Mouse (Mus musculus) liver, embryonic 14.5 days (tissue): ENCODE data around the gene Utrn. TPM values are rescaled to one million over a fixed set of nuclear protein-coding genes. Genes with fewer than 3 reads are reported as not detected.

ENCODE experiments used
- ATAC-seq: fragments of 200-750 bp; cut with Nextera tagmentation; 2 replicates; pipeline ENCODE4 v1.8.0; 2017; ENCODE audit warnings: moderate number of reproducible peaks, mild to moderate bottlenecking, moderate library complexity; ENCODE audit not compliant: insufficient read depth
- DNase-seq, 3 experiments: peaks; one replicate each; pipeline ENCODE4 v3.0.0-alpha.2; 2012 to 2013; ENCODE audit warnings: low read depth in 3 of 3, low spot score in 3 of 3
- H3K27ac ChIP-seq: fragments of 300-500 bp; sonication (generic); 2 replicates; pipeline ENCODE4 v1.5.1; 2014; ENCODE audit warnings: moderate library complexity, mild to moderate bottlenecking, control low read depth, inconsistent platforms
- H3K27me3 ChIP-seq: fragments of 300-500 bp; sonication (generic); 2 replicates; pipeline ENCODE4 v1.6.1; 2014; ENCODE audit warnings: mild to moderate bottlenecking, low read length, moderate library complexity; ENCODE audit not compliant: control insufficient read depth, insufficient read depth
- H3K36me3 ChIP-seq: fragments of 300-500 bp; sonication (generic); replicated peaks from 2 replicates; pipeline ENCODE4 v1.6.1; 2014; ENCODE audit warnings: low read depth; ENCODE audit not compliant: control insufficient read depth, insufficient read depth
- H3K4me1 ChIP-seq, 2 experiments: fragments of 200-500 bp in 1 of 2; fragments of 300-500 bp in 1 of 2; sonication (generic) in 1 of 2; replicated peaks; 2 replicates each; pipeline ENCODE4 v1.6.1; 2012 to 2014; ENCODE audit warnings: antibody characterized with exemption in 1 of 2, inconsistent platforms in 1 of 2, low read length in 1 of 2; ENCODE audit not compliant: control insufficient read depth in 2 of 2, insufficient read depth in 2 of 2
- H3K4me2 ChIP-seq: fragments of 300-500 bp; sonication (generic); 2 replicates; pipeline ENCODE4 v1.6.1; 2014; ENCODE audit warnings: low read depth, mild to moderate bottlenecking, control low read depth, moderate library complexity
- H3K4me3 ChIP-seq, 2 experiments: fragments of 200-500 bp in 1 of 2; fragments of 300-500 bp in 1 of 2; sonication (generic) in 1 of 2; 2 replicates each; pipeline ENCODE4 v1.5.1; 2012 to 2014; ENCODE audit warnings: low read depth in 2 of 2, low read length in 2 of 2, mild to moderate bottlenecking in 2 of 2, control low read depth in 1 of 2, inconsistent platforms in 1 of 2, moderate library complexity in 1 of 2; ENCODE audit not compliant: insufficient read depth in 1 of 2
- H3K9ac ChIP-seq: fragments of 300-500 bp; sonication (generic); replicated peaks from 2 replicates; pipeline ENCODE4 v1.6.1; 2014; ENCODE audit warnings: mild to moderate bottlenecking, control low read depth, moderate library complexity
- H3K9me3 ChIP-seq: fragments of 300-500 bp; sonication (generic); 2 replicates; pipeline ENCODE4 v1.6.1; 2016; ENCODE audit warnings: low read length, mixed read lengths; ENCODE audit not compliant: control insufficient read depth
- CTCF ChIP-seq: IDR thresholded peaks from 2 replicates; pipeline ENCODE4 v1.5.1; 2016; ENCODE audit warnings: antibody characterized with exemption, low read depth, control low read depth
- EP300 ChIP-seq: IDR thresholded peaks from 2 replicates; pipeline ENCODE4 v1.6.1; 2016; ENCODE audit warnings: antibody characterized with exemption, low read depth
- WGBS: fragments of 180-500 bp; shearing (Covaris S2); extraction: QIAGEN DNeasy Blood & Tissue Kit; methylation state at CpG from one replicate; pipeline ENCODE4 v1.1.7; 2014; ENCODE audit not compliant: insufficient replicate concordance; 5-methylcytosine and 5-hydroxymethylcytosine counted together
- polyA plus RNA-seq, 2 experiments: library from polyadenylated mRNA; depleted of rRNA in 1 of 2; stranded (reverse) in 1 of 2; unstranded in 1 of 2; fragments of >200 nt; fragmentation: Nextera tagmentation in 1 of 2; extraction: Ambion mirVana in 1 of 2; gene quantifications; 2 replicates each; pipeline versions ENCODE4 v1.2.1 to v1.2.3; 2012 to 2014

Utrn gene
- polyA plus RNA-seq, 2 experiments = 2.7 to 4.4 TPM

- no peaks in the 10 kb centered on the region for H3K36me3 ChIP-seq
- no peaks in the 10 kb centered on the region for H3K27me3 ChIP-seq
- DNase-seq = peak; percentile 50 to 59 (median 57)
- peak overlapping the region; percentile 67 for H3K4me2 ChIP-seq
- WGBS = 25% methylated on average over 7 of the region's 7 CpGs
- peak overlapping the region; percentile 86 for H3K27ac ChIP-seq
- no peak overlapping the region for H3K4me3 ChIP-seq
- peak; percentile 76 for ATAC-seq
- no peaks in the 10 kb centered on the region for H3K9me3 ChIP-seq
- H3K9ac ChIP-seq = no peak overlapping the region
- peaks cover 31 to 49% of the 10 kb centered on the region in 2 experiments for H3K4me1 ChIP-seq
- TF ChIP-seq EP300 (peak; percentile 48; the same call in 1 of the 2 replicates), CTCF (no peak)
Observed at GRCm38 (mm10) chr10:12814411-12814810, 54.8 kb downstream of the Utrn start.

- Histone ChIP-seq H3K9me3 (no peaks in the 10 kb centered on the region), H3K27me3 (no peaks in the 10 kb centered on the region), H3K9ac (peak overlapping the region; percentile 58), H3K4me2 (peak overlapping the region; percentile 67), H3K36me3 (no peaks in the 10 kb centered on the region), H3K4me3 (no peak overlapping the region; a peak in 1 of 4 replicates), H3K27ac (peak overlapping the region; percentile 86), H3K4me1 (peaks cover 31 to 49% of the 10 kb centered on the region in 2 experiments)
- WGBS = 29% methylated on average over 4 of the region's 4 CpGs
- TF ChIP-seq EP300 = no peak
- TF ChIP-seq CTCF = no peak
- no peak for ATAC-seq
- no peak for DNase-seq
Observed at GRCm38 (mm10) chr10:12813881-12814280, 55.3 kb downstream of the Utrn start.

GRCm38 (mm10) chr10:12813211-12813811 lies 55.9 kb downstream of the Utrn start:
- H3K9me3 ChIP-seq = no peaks in the 10 kb centered on the region
- WGBS = 6% methylated on average over 12 of the region's 12 CpGs
- peak overlapping the region; percentile 58 for H3K9ac ChIP-seq
- H3K27me3 ChIP-seq = no peaks in the 10 kb centered on the region
- H3K36me3 ChIP-seq = no peaks in the 10 kb centered on the region
- ATAC-seq (peak; percentile 90), DNase-seq (peak; percentile 69 to 73 (median 71))
- no peak for TF ChIP-seq CTCF
- TF ChIP-seq EP300 = peak; percentile 86
- peak overlapping the region; percentile 86 for H3K27ac ChIP-seq
- H3K4me3 ChIP-seq = peak overlapping the region; percentile 37 to 42
- H3K4me2 ChIP-seq = peak overlapping the region; percentile 67
- peaks cover 31 to 49% of the 10 kb centered on the region in 2 experiments for H3K4me1 ChIP-seq

- Histone ChIP-seq H3K9me3 (no peaks in the 10 kb centered on the region), H3K4me1 (peaks cover 31 to 47% of the 10 kb centered on the region in 2 experiments), H3K27me3 (no peaks in the 10 kb centered on the region), H3K4me3 (peak overlapping the region; percentile 37 to 42), H3K4me2 (peak overlapping the region; percentile 67), H3K9ac (peak overlapping the region; percentile 58), H3K27ac (peak overlapping the region; percentile 86), H3K36me3 (no peaks in the 10 kb centered on the region)
- ATAC-seq (peak; percentile 68), DNase-seq (peak in 1 of 3 experiments; percentile 65)
- WGBS = 19% methylated on average over 5 of the region's 5 CpGs
- TF ChIP-seq CTCF = no peak
- TF ChIP-seq EP300 = no peak
Observed at GRCm38 (mm10) chr10:12812680-12813079, 56.5 kb downstream of the Utrn start.

- no peaks in the 10 kb centered on the region for H3K27me3 ChIP-seq
- no peak overlapping the region for H3K9ac ChIP-seq
- DNase-seq (no peak), ATAC-seq (no peak)
- H3K27ac ChIP-seq = no peak overlapping the region
- peaks cover 31 to 40% of the 10 kb centered on the region in 2 experiments for H3K4me1 ChIP-seq
- no peak overlapping the region for H3K4me2 ChIP-seq
- no peaks in the 10 kb centered on the region for H3K9me3 ChIP-seq
- H3K36me3 ChIP-seq = no peaks in the 10 kb centered on the region
- WGBS = 46% methylated on average over 2 of the region's 2 CpGs
- TF ChIP-seq CTCF (no peak), EP300 (no peak)
- H3K4me3 ChIP-seq = no peak overlapping the region
Observed at GRCm38 (mm10) chr10:12810816-12811215, 58.3 kb downstream of the Utrn start.
